In genomic region chr1:186413064-186413885, GRCm38 (mm10) we compare ENCODE assay signal across 12 mouse cellular contexts.
DNase-seq lines count a peak whose midpoint lies in the region; ATAC-seq lines count a peak whose summit lies in the region.
"Had no signal": no experiment of that assay in that cellular context is flagged by ENCODE, and none has a peak within 500 bp of the region (broad histone marks: within the 10 kb centered on the region; RNA-seq: fewer than 3 reads in every experiment).

No protein-coding gene starts in this region.

- H3K36me3 ChIP-seq in lung, embryonic 16.5 days (ENCODE audit: control insufficient read depth, insufficient read depth, low read length): no peaks in the 10 kb centered on the region

- 36% methylated on average over 19 of the region's 21 CpGs for WGBS in lung, embryonic 16.5 days

- H3K4me3 ChIP-seq in lung, embryonic 16.5 days (ENCODE audit: low read length): no peak overlapping the region

- peaks cover 33% of the 10 kb centered on the region for H3K4me1 ChIP-seq in lung, embryonic 16.5 days (replicated peaks; ENCODE audit: control insufficient read depth, insufficient read depth, low read length)

- ATAC-seq in lung, embryonic 16.5 days (ENCODE audit: low read depth): peak; percentile 39; the same call in 1 of the 2 replicates
- ATAC-seq in erythroblast, adult 5-6 weeks (replicated peaks; ENCODE audit: low FRiP score, poor library complexity, severe bottlenecking): no peak
- ATAC-seq: forebrain, postnatal 0 days had no signal

- H3K9me3 ChIP-seq in lung, embryonic 16.5 days (ENCODE audit: control insufficient read depth, low read length): no peaks in the 10 kb centered on the region

- no peaks in the 10 kb centered on the region for H3K27me3 ChIP-seq in lung, embryonic 16.5 days (ENCODE audit: control insufficient read depth, insufficient read depth, low read depth, low read length)

- no peak overlapping the region for H3K4me2 ChIP-seq in lung, embryonic 16.5 days (ENCODE audit: low read depth, low read length)

- H3K9ac ChIP-seq in lung, embryonic 16.5 days (ENCODE audit: low read length): 0 out of 2 replicates have a peak overlapping the region, but pooled peaks have one; percentile 26
- H3K9ac ChIP-seq: forebrain, postnatal 0 days had no signal

- peak overlapping the region; percentile 72 for H3K27ac ChIP-seq in lung, embryonic 16.5 days (ENCODE audit: low read length)
- H3K27ac ChIP-seq: macrophage had no signal

- DNase-seq in heart, adult 11 months: peak; percentile 94
- no peak for DNase-seq in heart, adult 8-10 months (ENCODE audit: low spot score)
- DNase-seq in lung, adult 18-20 months: no peak
- peak; percentile 25 for DNase-seq in heart, postnatal 4 days
- DNase-seq in right cerebral cortex, postnatal 14 days: peak; percentile 18
- DNase-seq in adrenal gland, postnatal 36 days: no peak
- DNase-seq: cerebellum, adult 18-20 months; forebrain, postnatal 0 days; kidney, adult 9 months had no signal

Comparison
In these comparisons a context has a peak if more than half of its experiments do, and no peak if none do; other contexts are left out.
1. DNase-seq: peak in heart, adult 11 months (single experiment), heart, postnatal 4 days (single experiment) and right cerebral cortex, postnatal 14 days (single experiment); none in heart, adult 8-10 months (single experiment), lung, adult 18-20 months (0 of 2) and adrenal gland, postnatal 36 days (0 of 2).